Mouse (Mus musculus) embryonic facial prominence, embryonic 11.5 days (tissue): Measurements from ENCODE around the gene Pin1. TPM values are rescaled to one million over a fixed set of nuclear protein-coding genes. Genes with fewer than 3 reads are reported as not detected.
A peak's percentile ranks its signal among the peaks of the same experiment; 100 is the strongest.

Experiments used
- ATAC-seq: fragments of 200-750 bp; cut with Nextera tagmentation; replicated peaks from 2 replicates; pipeline ENCODE4 v1.8.0; 2017; ENCODE audit warnings: low read depth; ENCODE audit not compliant: insufficient number of reproducible peaks, low FRiP score, low TSS enrichment
- DNase-seq: peaks from one replicate; pipeline ENCODE4 v3.0.0-alpha.2; 2015; ENCODE audit warnings: low spot score
- H3K27ac ChIP-seq: fragments of 300-500 bp; sonication (generic); replicated peaks from 2 replicates; pipeline ENCODE4 v1.5.1; 2014; ENCODE audit warnings: mild to moderate bottlenecking, low read depth, low read length, control low read depth
- H3K27me3 ChIP-seq: fragments of 300-500 bp; sonication (generic); 2 replicates; pipeline ENCODE4 v1.6.1; 2014; ENCODE audit warnings: mild to moderate bottlenecking, low read length, moderate library complexity, mixed read lengths; ENCODE audit not compliant: control insufficient read depth, insufficient read depth
- H3K36me3 ChIP-seq: fragments of 300-500 bp; sonication (generic); replicated peaks from 2 replicates; pipeline ENCODE4 v1.6.1; 2014; ENCODE audit warnings: low read depth, mild to moderate bottlenecking, low read length, moderate library complexity, mixed read lengths; ENCODE audit not compliant: control insufficient read depth, insufficient read depth
- H3K4me1 ChIP-seq: fragments of 300-500 bp; sonication (generic); 2 replicates; pipeline ENCODE4 v1.6.1; 2014; ENCODE audit warnings: low read length, mixed read lengths; ENCODE audit not compliant: control insufficient read depth, insufficient read depth
- H3K4me2 ChIP-seq: fragments of 300-500 bp; sonication (generic); 2 replicates; pipeline ENCODE4 v1.6.1; 2014; ENCODE audit warnings: low read depth, mild to moderate bottlenecking, control low read depth, low read length, moderate library complexity
- H3K4me3 ChIP-seq: fragments of 300-500 bp; sonication (generic); 2 replicates; pipeline ENCODE4 v1.5.1; 2014; ENCODE audit warnings: low read depth, low read length, control low read depth
- H3K9ac ChIP-seq: fragments of 300-500 bp; sonication (generic); replicated peaks from 2 replicates; pipeline ENCODE4 v1.6.1; 2014; ENCODE audit warnings: mild to moderate bottlenecking, control low read depth, low read length
- H3K9me3 ChIP-seq: fragments of 300-500 bp; sonication (generic); replicated peaks from 2 replicates; pipeline ENCODE4 v1.6.1; 2016; ENCODE audit warnings: mild to moderate bottlenecking, low read length, inconsistent platforms, mixed read lengths; ENCODE audit not compliant: control insufficient read depth
- WGBS: fragments of 180-500 bp; shearing (Covaris S2); extraction: QIAGEN DNeasy Blood & Tissue Kit; methylation state at CpG from one replicate; pipeline ENCODE4 v1.1.7; 2014; 5-methylcytosine and 5-hydroxymethylcytosine counted together
- polyA plus RNA-seq: library from polyadenylated mRNA; unstranded; fragments of >200 nt; fragmentation: Nextera tagmentation; extraction: Ambion mirVana; gene quantifications from 2 replicates; pipeline ENCODE4 v1.2.1, GENCODE M21; 2014

Gene Pin1
- polyA plus RNA-seq, 1 experiment from 2014 or later, result 59.5 TPM

DNA sequence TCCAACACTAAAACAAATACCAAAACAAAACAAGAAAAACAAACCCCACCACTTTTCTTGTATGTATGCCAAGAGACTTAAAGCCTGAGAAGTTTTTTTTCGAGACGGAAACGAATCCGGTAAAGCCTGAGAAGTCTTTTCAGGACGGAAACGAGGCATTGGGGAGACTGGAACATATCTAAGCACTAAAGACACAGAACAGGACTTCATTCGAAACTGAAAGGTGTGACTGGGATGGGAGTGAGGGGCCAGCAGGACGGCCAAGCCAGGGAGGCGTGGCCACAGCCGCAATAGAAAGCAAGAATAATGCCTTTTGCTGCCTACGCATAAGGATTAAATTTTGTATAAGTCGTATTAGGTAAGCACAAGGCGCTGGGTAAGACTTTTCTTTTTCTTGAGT is 8.1 kb upstream of the Pin1 start:
- Histone ChIP-seq H3K4me2 (peak overlapping the region; percentile 92), H3K9me3 (no peaks in the 10 kb centered on the region), H3K36me3 (no peaks in the 10 kb centered on the region; the same call in none of the 2 replicates), H3K9ac (peak overlapping the region; percentile 83), H3K27ac (no peak overlapping the region), H3K4me1 (peaks cover 3% of the 10 kb centered on the region; the same call in 1 of the 2 replicates), H3K4me3 (peak overlapping the region; percentile 83), H3K27me3 (no peaks in the 10 kb centered on the region)
- DNase-seq (no peak), ATAC-seq (no peak)
- 10% methylated on average over 13 of the region's 13 CpGs for WGBS

DNA sequence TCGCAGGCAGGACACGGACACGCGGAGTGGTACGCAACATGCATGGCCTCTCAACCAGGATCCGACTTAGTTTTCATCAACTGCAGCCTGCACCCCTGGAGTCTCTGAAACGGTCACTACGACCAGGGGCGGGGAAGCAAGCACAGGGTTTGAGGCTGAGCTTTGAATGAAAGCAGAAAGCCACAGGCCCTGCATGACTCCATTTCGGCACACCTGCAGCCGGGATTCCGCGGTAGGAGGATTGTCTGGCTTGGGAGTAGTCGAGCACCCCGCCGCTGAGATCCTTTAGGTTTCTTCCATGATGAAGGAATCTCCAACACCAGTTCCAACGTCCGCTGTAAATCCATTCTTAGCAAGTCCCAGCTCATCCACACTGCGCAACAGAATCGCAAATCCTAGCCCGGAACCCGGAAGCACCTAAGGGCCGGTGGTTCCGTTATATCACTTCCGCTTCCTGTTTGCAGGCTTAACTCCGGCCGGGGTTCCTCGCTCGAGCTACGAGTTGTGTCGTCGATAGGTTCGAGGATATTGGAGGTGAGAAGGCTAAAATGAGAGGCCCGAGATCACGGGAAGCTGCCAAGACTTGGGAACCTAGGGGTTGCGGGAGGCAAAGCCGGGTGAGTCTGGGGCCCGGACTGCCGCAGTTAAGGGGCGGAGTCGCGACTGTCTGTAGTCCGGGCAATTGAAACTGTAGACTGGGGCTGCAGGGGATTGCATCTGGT is 7.4 kb upstream of the Pin1 start, which contains the start of gene Fbxl12:
Gene Fbxl12 (minus strand): TSS at position 408 of the 722 bp plus-strand sequence.
- peak within 1 kb of the TSS; percentile 92 for H3K4me2 ChIP-seq
- H3K4me3 ChIP-seq, result peak within 1 kb of the TSS; percentile 83
- peak within 1 kb of the TSS; percentile 83 for H3K9ac ChIP-seq
- ATAC-seq, result no peak
- H3K36me3 ChIP-seq, result no peaks in the 10 kb centered on the region; the same call in 1 of the 2 replicates
- no peaks in the 10 kb centered on the region for H3K27me3 ChIP-seq
- peaks cover 3% of the 10 kb centered on the region; the same call in 1 of the 2 replicates for H3K4me1 ChIP-seq
- under 1% methylated on average over 43 of the region's 43 CpGs for WGBS
- DNase-seq, result peak; percentile 92
- H3K27ac ChIP-seq, result 0 out of 2 replicates have a peak within 1 kb of the TSS, but pooled peaks have one; percentile 17
- H3K9me3 ChIP-seq, result no peaks in the 10 kb centered on the region

GRCm38 (mm10) chr9:20645121-20645520 is 6.8 kb upstream of the Pin1 start:
- WGBS, result 4% methylated on average over 17 of the region's 17 CpGs
- peak overlapping the region; percentile 83 for H3K9ac ChIP-seq
- peaks cover 3% of the 10 kb centered on the region; the same call in 1 of the 2 replicates for H3K4me1 ChIP-seq
- no peaks in the 10 kb centered on the region for H3K9me3 ChIP-seq
- H3K27me3 ChIP-seq, result no peaks in the 10 kb centered on the region
- peak overlapping the region; percentile 92 for H3K4me2 ChIP-seq
- 0 out of 2 replicates have a peak overlapping the region, but pooled peaks have one; percentile 17 for H3K27ac ChIP-seq
- peak overlapping the region; percentile 83 for H3K4me3 ChIP-seq
- no peaks in the 10 kb centered on the region; the same call in 1 of the 2 replicates for H3K36me3 ChIP-seq
- DNase-seq, result no peak
- ATAC-seq, result no peak

DNA sequence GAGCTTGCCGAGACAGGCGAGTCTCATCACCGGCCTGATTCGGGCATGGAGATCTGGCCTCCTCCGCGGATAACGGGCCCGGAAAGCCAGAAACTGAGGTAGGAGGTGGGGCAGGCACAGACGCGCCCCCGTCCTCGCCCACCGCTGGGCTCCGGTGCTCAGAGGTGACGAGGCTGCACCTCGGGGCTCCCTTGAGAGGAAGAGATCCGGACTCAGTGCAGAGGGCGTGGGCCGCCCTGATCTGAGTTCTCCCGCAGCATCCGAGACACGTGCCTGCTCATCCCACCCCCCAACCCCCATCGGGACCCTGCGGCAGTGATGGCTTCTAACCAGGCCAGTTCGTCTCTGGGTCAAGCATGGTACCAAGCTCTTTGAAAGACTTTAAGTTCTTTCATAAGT is 364 bp downstream of the Pin1 start:
- Histone ChIP-seq H3K27me3 (no peaks in the 10 kb centered on the region), H3K4me3 (peak overlapping the region; percentile 95), H3K9ac (peak overlapping the region; percentile 86), H3K9me3 (no peaks in the 10 kb centered on the region), H3K4me2 (peak overlapping the region; percentile 51), H3K27ac (no peak overlapping the region), H3K36me3 (no peaks in the 10 kb centered on the region; the same call in none of the 2 replicates), H3K4me1 (no peaks in the 10 kb centered on the region)
- ATAC-seq (peak; percentile 15), DNase-seq (peak; percentile 11)
- WGBS, result 0% methylated on average over 25 of the region's 25 CpGs

DNA sequence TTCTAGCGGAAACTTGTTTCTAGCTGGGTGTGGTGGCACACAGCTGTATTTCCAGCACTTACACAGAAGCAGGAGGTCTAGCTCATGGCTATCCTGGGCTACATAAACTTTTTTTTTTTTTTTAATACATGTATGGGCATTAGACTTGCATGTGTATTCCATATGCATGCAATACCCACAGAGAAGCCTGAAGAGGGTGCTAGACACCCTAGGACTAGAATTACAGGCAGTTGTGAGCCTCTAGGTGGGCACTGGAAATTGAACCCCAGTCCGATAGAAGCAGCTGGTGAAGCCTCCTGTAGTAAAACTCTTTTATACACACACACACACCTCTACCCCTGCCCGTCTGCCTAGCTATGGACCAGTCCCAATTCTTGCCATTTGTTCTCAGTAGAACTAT is 2.0 kb downstream of the Pin1 start:
- no peaks in the 10 kb centered on the region for H3K4me1 ChIP-seq
- no peak for ATAC-seq
- H3K9ac ChIP-seq, result no peak overlapping the region
- no peak overlapping the region for H3K4me2 ChIP-seq
- peaks cover 4% of the 10 kb centered on the region for H3K36me3 ChIP-seq
- DNase-seq, result no peak
- 92% methylated on average over 3 of the region's 3 CpGs for WGBS
- H3K27me3 ChIP-seq, result no peaks in the 10 kb centered on the region
- H3K4me3 ChIP-seq, result no peak overlapping the region
- H3K9me3 ChIP-seq, result no peaks in the 10 kb centered on the region
- H3K27ac ChIP-seq, result no peak overlapping the region

DNA sequence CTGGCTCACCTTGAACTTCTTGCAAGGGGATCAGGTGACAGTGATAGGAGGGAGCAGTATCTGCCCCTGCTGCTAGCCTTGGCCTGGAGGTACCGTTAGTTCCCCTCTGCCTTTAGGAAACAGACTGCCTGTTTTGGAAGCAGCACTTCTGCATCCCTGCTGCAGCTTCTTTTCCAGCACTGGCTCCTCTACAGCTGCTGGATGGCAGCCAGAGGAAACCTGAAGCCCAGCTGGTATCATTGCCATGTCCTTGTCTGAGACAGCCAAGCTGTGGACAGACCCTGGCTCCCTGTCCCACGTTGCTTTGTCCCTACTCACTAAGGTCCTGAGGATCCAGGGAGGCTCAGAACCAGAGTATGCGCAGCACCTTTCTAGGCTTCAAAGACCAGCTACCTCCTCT is 5.7 kb downstream of the Pin1 start:
- Histone ChIP-seq H3K36me3 (peaks cover 8% of the 10 kb centered on the region), H3K4me3 (no peak overlapping the region), H3K9ac (no peak overlapping the region), H3K4me1 (no peaks in the 10 kb centered on the region), H3K4me2 (no peak overlapping the region), H3K9me3 (no peaks in the 10 kb centered on the region), H3K27me3 (no peaks in the 10 kb centered on the region), H3K27ac (no peak overlapping the region)
- DNase-seq, result no peak
- 95% methylated on average over 3 of the region's 3 CpGs for WGBS
- no peak for ATAC-seq

GRCm38 (mm10) chr9:20662325-20662724 is 10.4 kb downstream of the Pin1 start:
- H3K9me3 ChIP-seq, result no peaks in the 10 kb centered on the region
- no peak overlapping the region for H3K4me3 ChIP-seq
- peak; percentile 73 for DNase-seq
- no peaks in the 10 kb centered on the region for H3K4me1 ChIP-seq
- H3K9ac ChIP-seq, result no peak overlapping the region
- no peak overlapping the region for H3K27ac ChIP-seq
- peaks cover 11% of the 10 kb centered on the region; the same call in 1 of the 2 replicates for H3K36me3 ChIP-seq
- ATAC-seq, result peak; percentile 26; the same call in 1 of the 2 replicates
- H3K27me3 ChIP-seq, result no peaks in the 10 kb centered on the region
- 56% methylated on average over 3 of the region's 3 CpGs for WGBS
- no peak overlapping the region for H3K4me2 ChIP-seq

DNA sequence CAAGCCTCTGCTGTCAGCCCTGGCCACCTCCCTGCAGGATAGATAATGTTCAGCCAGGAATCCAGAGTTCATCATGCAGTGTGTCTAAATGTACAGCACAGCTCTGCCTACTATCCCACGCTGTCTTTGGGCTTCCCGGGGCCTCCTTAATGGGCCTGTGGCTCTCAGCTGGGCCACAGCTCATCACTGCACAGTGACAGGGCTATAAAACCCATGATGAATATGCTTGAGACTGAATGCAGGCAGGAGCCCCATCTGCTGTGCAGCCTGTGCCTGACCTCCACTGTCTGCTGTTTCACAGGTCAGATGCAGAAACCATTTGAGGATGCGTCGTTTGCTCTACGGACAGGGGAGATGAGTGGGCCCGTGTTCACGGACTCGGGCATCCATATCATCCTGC is 11.0 kb downstream of the Pin1 start:
- DNase-seq, result no peak
- Histone ChIP-seq H3K36me3 (peaks cover 7% of the 10 kb centered on the region; the same call in 1 of the 2 replicates), H3K4me3 (no peak overlapping the region), H3K9me3 (no peaks in the 10 kb centered on the region), H3K27ac (no peak overlapping the region), H3K27me3 (no peaks in the 10 kb centered on the region), H3K4me1 (no peaks in the 10 kb centered on the region), H3K9ac (no peak overlapping the region), H3K4me2 (no peak overlapping the region)
- WGBS, result 93% methylated on average over 8 of the region's 8 CpGs
- ATAC-seq, result no peak
